In the genomic region with DNA sequence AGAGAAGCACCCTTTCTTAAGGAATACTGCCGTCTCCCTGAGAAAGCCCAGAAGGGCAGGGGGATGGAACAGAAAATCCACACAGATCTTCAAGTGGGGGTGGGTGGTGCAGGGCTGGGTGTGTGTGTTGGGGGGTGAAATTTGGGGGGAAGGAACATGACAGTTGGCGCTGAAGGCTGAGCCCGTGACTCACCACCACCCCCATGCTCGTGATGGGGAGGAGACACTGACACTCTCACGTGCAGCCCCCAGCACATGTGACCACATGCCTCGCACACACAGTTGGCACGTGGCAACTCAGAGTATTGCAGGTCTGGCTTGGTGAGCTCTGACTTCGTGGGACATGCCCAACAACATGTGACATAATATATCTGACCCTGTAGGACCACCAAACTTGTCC, we compare ENCODE assay signal across 8 mouse cellular contexts. TPM values are rescaled to one million over a fixed set of nuclear protein-coding genes. Genes with fewer than 3 reads are reported as not detected.
DNase-seq lines count a peak whose midpoint lies in the region; ATAC-seq lines count a peak whose summit lies in the region.

No protein-coding gene starts in this region.

- 0 out of 2 replicates have a peak, but pooled peaks cover 5% of the 10 kb centered on the region for H3K36me3 ChIP-seq in hindbrain, embryonic 14.5 days (replicated peaks; ENCODE audit: control insufficient read depth, insufficient read depth)
- no peaks in the 10 kb centered on the region for H3K36me3 ChIP-seq in midbrain, embryonic 12.5 days

- no peaks in the 10 kb centered on the region for H3K27me3 ChIP-seq in hindbrain, embryonic 14.5 days (ENCODE audit: control insufficient read depth, insufficient read depth, low read length)
- H3K27me3 ChIP-seq in midbrain, embryonic 12.5 days, result no peaks in the 10 kb centered on the region

- peak overlapping the region; percentile 96 for H3K27ac ChIP-seq in hindbrain, embryonic 14.5 days
- H3K27ac ChIP-seq in midbrain, embryonic 12.5 days (replicated peaks), result peak overlapping the region; percentile 93

- no peak overlapping the region; the same call in 1 of the 2 replicates for H3K4me3 ChIP-seq in hindbrain, embryonic 14.5 days (replicated peaks; ENCODE audit: low read length)
- no peak overlapping the region for H3K4me3 ChIP-seq in midbrain, embryonic 12.5 days

- H3K4me2 ChIP-seq in hindbrain, embryonic 14.5 days (replicated peaks), result peak overlapping the region; percentile 96; the same call in 1 of the 2 replicates
- no peak overlapping the region for H3K4me2 ChIP-seq in midbrain, embryonic 12.5 days (replicated peaks)

- no peak for ATAC-seq in hindbrain, embryonic 14.5 days (ENCODE audit: low FRiP score)
- no peak for ATAC-seq in midbrain, embryonic 12.5 days (ENCODE audit: low FRiP score, low read depth)

- H3K4me1 ChIP-seq in hindbrain, embryonic 14.5 days (replicated peaks; ENCODE audit: control insufficient read depth, insufficient read depth, low read length), result peaks cover 55% of the 10 kb centered on the region
- H3K4me1 ChIP-seq in midbrain, embryonic 12.5 days, result peaks cover 71% of the 10 kb centered on the region

- H3K9me3 ChIP-seq in hindbrain, embryonic 14.5 days (ENCODE audit: control insufficient read depth, low read length), result no peaks in the 10 kb centered on the region
- no peaks in the 10 kb centered on the region for H3K9me3 ChIP-seq in midbrain, embryonic 12.5 days

- 88% methylated on average over 8 of the region's 8 CpGs for WGBS in hindbrain, embryonic 14.5 days
- WGBS in midbrain, embryonic 12.5 days, result 91% methylated on average over 8 of the region's 8 CpGs

- no peak overlapping the region for H3K9ac ChIP-seq in hindbrain, embryonic 14.5 days
- no peak overlapping the region for H3K9ac ChIP-seq in midbrain, embryonic 12.5 days (replicated peaks)

- peak; percentile 56 for DNase-seq in cerebellum, adult 11-12 months
- DNase-seq in cerebellum, postnatal 10 days, result no peak
- peak; percentile 88 for DNase-seq in brain, adult 2 months (ENCODE audit: low read depth, low spot score)
- DNase-seq in hindbrain, embryonic 14.5 days (ENCODE audit: low spot score), result no peak
- no peak for DNase-seq in spleen, adult 12 weeks (ENCODE audit: low spot score)
- DNase-seq in ovary, postnatal 36 days (ENCODE audit: low spot score), result no peak
- no peak for DNase-seq in thymus, postnatal 4 days

RNA-seq across cellular contexts. Expression of a gene that starts 1.6 kb away (rescaled TPM):
- polyA plus RNA-seq in hindbrain, embryonic 14.5 days (2014; fragmentation: Nextera tagmentation; extraction: Ambion mirVana), result 29.3 and 29.4 TPM in 2 replicates
- 42.2 and 42.8 TPM in 2 replicates for polyA plus RNA-seq in midbrain, embryonic 12.5 days (2016; fragmentation: Nextera tagmentation; extraction: Ambion mirVana)

RNA-seq across cellular contexts. Expression of a gene that starts 1.8 kb away (rescaled TPM):
- 21.0 and 22.5 TPM in 2 replicates for polyA plus RNA-seq in hindbrain, embryonic 14.5 days (2014; fragmentation: Nextera tagmentation; extraction: Ambion mirVana)
- polyA plus RNA-seq in midbrain, embryonic 12.5 days (2016; fragmentation: Nextera tagmentation; extraction: Ambion mirVana), result 14.9 and 18.1 TPM in 2 replicates

Comparison
In these comparisons a context has a peak if more than half of its experiments do, and no peak if none do; other contexts are left out.
1. DNase-seq: peak in cerebellum, adult 11-12 months (single experiment) and brain, adult 2 months (single experiment); none in cerebellum, postnatal 10 days (0 of 2), hindbrain, embryonic 14.5 days (single experiment), spleen, adult 12 weeks (single experiment), ovary, postnatal 36 days (single experiment) and thymus, postnatal 4 days (single experiment).